Mouse (Mus musculus): ENCODE measurements around the gene Usf3. TPM values are rescaled to one million over a fixed set of nuclear protein-coding genes. Genes with fewer than 3 reads are reported as not detected.

Gene Usf3
- polyA plus RNA-seq, 1 experiment from 2014 or later, result 4.7 TPM

GRCm38 (mm10) chr16:44211054-44211414 lies 38.0 kb downstream of the Usf3 start:
- no peak overlapping the region for H3K9ac ChIP-seq (ENCODE audit: low read length)
- no peaks in the 10 kb centered on the region for H3K9me3 ChIP-seq (ENCODE audit: control insufficient read depth, low read length)

GRCm38 (mm10) chr16:44212703-44213102 lies 39.7 kb downstream of the Usf3 start:
- WGBS, result 89% methylated on average over 7 of the region's 7 CpGs
- Histone ChIP-seq H3K9ac (ENCODE audit: low read length) (no peak overlapping the region), H3K4me3 (ENCODE audit: control insufficient read depth in 1 of 2, insufficient read depth in 1 of 2, low read depth in 1 of 2, low read length in 2 of 2) (no peak overlapping the region), H3K27me3 (ENCODE audit: control insufficient read depth, insufficient read depth, low read length) (no peaks in the 10 kb centered on the region), H3K4me1 (ENCODE audit: control insufficient read depth in 2 of 2, insufficient read depth in 2 of 2, low read length in 2 of 2) (no peaks in the 10 kb centered on the region), H3K9me3 (ENCODE audit: control insufficient read depth, low read length) (no peaks in the 10 kb centered on the region), H3K36me3 (ENCODE audit: control insufficient read depth, insufficient read depth, low read length) (peaks cover 95% of the 10 kb centered on the region), H3K4me2 (ENCODE audit: low read length) (no peak overlapping the region), H3K27ac (replicated peaks in 1 of 2; ENCODE audit: control insufficient read depth in 1 of 2, insufficient read depth in 1 of 2, low read depth in 2 of 2, low read length in 2 of 2) (no peak overlapping the region)
- no peak for ATAC-seq (ENCODE audit: insufficient number of reproducible peaks, insufficient read depth, low FRiP score, low read depth)

More at GRCm38 (mm10) chr16:44211054-44211414, 38.0 kb downstream of the Usf3 start:
- Histone ChIP-seq H3K27ac (replicated peaks in 1 of 2; ENCODE audit: control insufficient read depth in 1 of 2, insufficient read depth in 1 of 2, low read depth in 2 of 2, low read length in 2 of 2) (no peak overlapping the region), H3K4me1 (ENCODE audit: control insufficient read depth in 2 of 2, insufficient read depth in 2 of 2, low read length in 2 of 2) (no peaks in the 10 kb centered on the region), H3K4me3 (ENCODE audit: control insufficient read depth in 1 of 2, insufficient read depth in 1 of 2, low read depth in 1 of 2, low read length in 2 of 2) (no peak overlapping the region), H3K27me3 (ENCODE audit: control insufficient read depth, insufficient read depth, low read length) (no peaks in the 10 kb centered on the region), H3K36me3 (ENCODE audit: control insufficient read depth, insufficient read depth, low read length) (peaks cover 95% of the 10 kb centered on the region), H3K4me2 (ENCODE audit: low read length) (no peak overlapping the region)
- no peak for ATAC-seq (ENCODE audit: insufficient number of reproducible peaks, insufficient read depth, low FRiP score, low read depth)
- WGBS, result 84% methylated on average over 1 of the region's 1 CpGs

- no peak overlapping the region for H3K4me2 ChIP-seq (ENCODE audit: low read length)
- H3K4me1 ChIP-seq (ENCODE audit: control insufficient read depth in 2 of 2, insufficient read depth in 2 of 2, low read length in 2 of 2), result no peaks in the 10 kb centered on the region
- no peak overlapping the region for H3K4me3 ChIP-seq (ENCODE audit: control insufficient read depth in 1 of 2, insufficient read depth in 1 of 2, low read depth in 1 of 2, low read length in 2 of 2)
- no peaks in the 10 kb centered on the region for H3K27me3 ChIP-seq (ENCODE audit: control insufficient read depth, insufficient read depth, low read length)
- no peak for ATAC-seq (ENCODE audit: insufficient number of reproducible peaks, insufficient read depth, low FRiP score, low read depth)
- no peak overlapping the region for H3K27ac ChIP-seq (replicated peaks in 1 of 2; ENCODE audit: control insufficient read depth in 1 of 2, insufficient read depth in 1 of 2, low read depth in 2 of 2, low read length in 2 of 2)
- no peaks in the 10 kb centered on the region for H3K9me3 ChIP-seq (ENCODE audit: control insufficient read depth, low read length)
- H3K9ac ChIP-seq (ENCODE audit: low read length), result no peak overlapping the region
- H3K36me3 ChIP-seq (ENCODE audit: control insufficient read depth, insufficient read depth, low read length), result peaks cover 95% of the 10 kb centered on the region
- 89% methylated on average over 9 of the region's 9 CpGs for WGBS
Measured at GRCm38 (mm10) chr16:44215513-44215912, 42.5 kb downstream of the Usf3 start.

GRCm38 (mm10) chr16:44216417-44216816 lies 43.4 kb downstream of the Usf3 start:
- no peaks in the 10 kb centered on the region for H3K9me3 ChIP-seq (ENCODE audit: control insufficient read depth, low read length)
- H3K4me2 ChIP-seq (ENCODE audit: low read length), result no peak overlapping the region
- ATAC-seq (ENCODE audit: insufficient number of reproducible peaks, insufficient read depth, low FRiP score, low read depth), result no peak
- H3K27me3 ChIP-seq (ENCODE audit: control insufficient read depth, insufficient read depth, low read length), result no peaks in the 10 kb centered on the region
- H3K9ac ChIP-seq (ENCODE audit: low read length), result no peak overlapping the region
- 94% methylated on average over 7 of the region's 7 CpGs for WGBS
- peaks cover 3 to 4% of the 10 kb centered on the region in 2 experiments for H3K4me1 ChIP-seq (ENCODE audit: control insufficient read depth in 2 of 2, insufficient read depth in 2 of 2, low read length in 2 of 2)
- peaks cover 92% of the 10 kb centered on the region for H3K36me3 ChIP-seq (ENCODE audit: control insufficient read depth, insufficient read depth, low read length)
- no peak overlapping the region for H3K4me3 ChIP-seq (ENCODE audit: control insufficient read depth in 1 of 2, insufficient read depth in 1 of 2, low read depth in 1 of 2, low read length in 2 of 2)
- H3K27ac ChIP-seq (replicated peaks in 1 of 2; ENCODE audit: control insufficient read depth in 1 of 2, insufficient read depth in 1 of 2, low read depth in 2 of 2, low read length in 2 of 2), result no peak overlapping the region

- Histone ChIP-seq H3K4me2 (ENCODE audit: low read length) (0 out of 2 replicates have a peak overlapping the region, but pooled peaks have one; percentile 13), H3K36me3 (ENCODE audit: control insufficient read depth, insufficient read depth, low read length) (peaks cover 45% of the 10 kb centered on the region), H3K9ac (ENCODE audit: low read length) (no peak overlapping the region), H3K9me3 (ENCODE audit: control insufficient read depth, low read length) (no peaks in the 10 kb centered on the region), H3K27me3 (ENCODE audit: control insufficient read depth, insufficient read depth, low read length) (no peaks in the 10 kb centered on the region), H3K4me3 (ENCODE audit: control insufficient read depth in 1 of 2, insufficient read depth in 1 of 2, low read depth in 1 of 2, low read length in 2 of 2) (no peak overlapping the region), H3K4me1 (ENCODE audit: control insufficient read depth in 2 of 2, insufficient read depth in 2 of 2, low read length in 2 of 2) (peaks cover 5 to 9% of the 10 kb centered on the region in 2 experiments), H3K27ac (replicated peaks in 1 of 2; ENCODE audit: control insufficient read depth in 1 of 2, insufficient read depth in 1 of 2, low read depth in 2 of 2, low read length in 2 of 2) (peak overlapping the region; percentile 47 to 60; a peak in 3 of 4 replicates)
- WGBS, result 23% methylated on average over 6 of the region's 6 CpGs
- no peak for ATAC-seq (ENCODE audit: insufficient number of reproducible peaks, insufficient read depth, low FRiP score, low read depth)
Measured at GRCm38 (mm10) chr16:44221463-44221862, 48.4 kb downstream of the Usf3 start.

GRCm38 (mm10) chr16:44226706-44227291 lies 53.8 kb downstream of the Usf3 start:
- Histone ChIP-seq H3K36me3 (ENCODE audit: control insufficient read depth, insufficient read depth, low read length) (no peaks in the 10 kb centered on the region), H3K9me3 (ENCODE audit: control insufficient read depth, low read length) (peaks cover 3% of the 10 kb centered on the region; the same call in 1 of the 2 replicates), H3K4me3 (ENCODE audit: control insufficient read depth in 1 of 2, insufficient read depth in 1 of 2, low read depth in 1 of 2, low read length in 2 of 2) (no peak overlapping the region), H3K27me3 (ENCODE audit: control insufficient read depth, insufficient read depth, low read length) (no peaks in the 10 kb centered on the region), H3K4me1 (ENCODE audit: control insufficient read depth in 2 of 2, insufficient read depth in 2 of 2, low read length in 2 of 2) (peaks cover 0 to under 1% of the 10 kb centered on the region in 2 experiments; a peak in 1 of 4 replicates), H3K4me2 (ENCODE audit: low read length) (no peak overlapping the region), H3K9ac (ENCODE audit: low read length) (no peak overlapping the region), H3K27ac (replicated peaks in 1 of 2; ENCODE audit: control insufficient read depth in 1 of 2, insufficient read depth in 1 of 2, low read depth in 2 of 2, low read length in 2 of 2) (no peak overlapping the region)
- WGBS, result 81% methylated on average over 13 of the region's 13 CpGs
- ATAC-seq (ENCODE audit: insufficient number of reproducible peaks, insufficient read depth, low FRiP score, low read depth), result no peak

- no peaks in the 10 kb centered on the region; a peak in 1 of 4 replicates for H3K4me1 ChIP-seq (ENCODE audit: control insufficient read depth in 2 of 2, insufficient read depth in 2 of 2, low read length in 2 of 2)
- no peaks in the 10 kb centered on the region for H3K27me3 ChIP-seq (ENCODE audit: control insufficient read depth, insufficient read depth, low read length)
- no peak overlapping the region for H3K4me2 ChIP-seq (ENCODE audit: low read length)
- H3K9me3 ChIP-seq (ENCODE audit: control insufficient read depth, low read length), result peaks cover 3% of the 10 kb centered on the region; the same call in 1 of the 2 replicates
- 78% methylated on average over 7 of the region's 7 CpGs for WGBS
- H3K36me3 ChIP-seq (ENCODE audit: control insufficient read depth, insufficient read depth, low read length), result no peaks in the 10 kb centered on the region
- no peak overlapping the region for H3K27ac ChIP-seq (replicated peaks in 1 of 2; ENCODE audit: control insufficient read depth in 1 of 2, insufficient read depth in 1 of 2, low read depth in 2 of 2, low read length in 2 of 2)
- no peak overlapping the region for H3K4me3 ChIP-seq (ENCODE audit: control insufficient read depth in 1 of 2, insufficient read depth in 1 of 2, low read depth in 1 of 2, low read length in 2 of 2)
- no peak overlapping the region for H3K9ac ChIP-seq (ENCODE audit: low read length)
- ATAC-seq (ENCODE audit: insufficient number of reproducible peaks, insufficient read depth, low FRiP score, low read depth), result no peak
Measured at GRCm38 (mm10) chr16:44233019-44233418, 60.0 kb downstream of the Usf3 start.

GRCm38 (mm10) chr16:44237836-44238235 lies 64.8 kb downstream of the Usf3 start:
- Histone ChIP-seq H3K4me2 (ENCODE audit: low read length) (no peak overlapping the region), H3K9me3 (ENCODE audit: control insufficient read depth, low read length) (no peaks in the 10 kb centered on the region), H3K27ac (replicated peaks in 1 of 2; ENCODE audit: control insufficient read depth in 1 of 2, insufficient read depth in 1 of 2, low read depth in 2 of 2, low read length in 2 of 2) (no peak overlapping the region), H3K9ac (ENCODE audit: low read length) (no peak overlapping the region), H3K4me3 (ENCODE audit: control insufficient read depth in 1 of 2, insufficient read depth in 1 of 2, low read depth in 1 of 2, low read length in 2 of 2) (no peak overlapping the region), H3K4me1 (ENCODE audit: control insufficient read depth in 2 of 2, insufficient read depth in 2 of 2, low read length in 2 of 2) (peaks cover 14 to 16% of the 10 kb centered on the region in 2 experiments), H3K27me3 (ENCODE audit: control insufficient read depth, insufficient read depth, low read length) (no peaks in the 10 kb centered on the region), H3K36me3 (ENCODE audit: control insufficient read depth, insufficient read depth, low read length) (no peaks in the 10 kb centered on the region)
- 73% methylated on average over 3 of the region's 3 CpGs for WGBS
- ATAC-seq (ENCODE audit: insufficient number of reproducible peaks, insufficient read depth, low FRiP score, low read depth), result no peak

All from heart, embryonic 14.5 days (tissue).